Mouse (Mus musculus) thymus, postnatal 14 days (tissue): ENCODE results near the gene Dydc2.
A peak's percentile ranks its signal among the peaks of the same experiment; 100 is the strongest.

Source experiments
- DNase-seq: peaks from one replicate; pipeline ENCODE4 v3.0.0; 2021

The Dydc2 gene

GRCm38 (mm10) chr14:40999904-41000645 lies 68.9 kb downstream of the Dydc2 start:
- DNase-seq, result peak; percentile 23
